Mouse (Mus musculus) MEL (cell line): ENCODE data around the gene Dera.

Experiments used
- BHLHE40 ChIP-seq: IDR thresholded peaks from 2 replicates; pipeline ENCODE4 v1.6.1; 2012; ENCODE audit warnings: low read depth, mild to moderate bottlenecking, inconsistent platforms, low read length, improper control_type of control experiment, borderline replicate concordance
- CTCF ChIP-seq, 3 experiments: IDR thresholded peaks in 2 of 3; conservative IDR thresholded peaks in 1 of 3; 2 replicates each; pipeline ENCODE4 v1.5.1; 2011 to 2012; ENCODE audit warnings: low read length in 3 of 3, low read depth in 2 of 3, mild to moderate bottlenecking in 2 of 3, improper control_type of control experiment in 1 of 3, inconsistent platforms in 1 of 3, mixed read lengths in 1 of 3, moderate library complexity in 1 of 3; ENCODE audit not compliant: control insufficient read depth in 1 of 3, insufficient read depth in 1 of 3, poor library complexity in 1 of 3, severe bottlenecking in 1 of 3
- E2F4 ChIP-seq: IDR thresholded peaks from 2 replicates; pipeline ENCODE4 v1.6.1; 2011; ENCODE audit warnings: low read depth, low read length, improper control_type of control experiment, borderline replicate concordance
- ETS1 ChIP-seq: IDR thresholded peaks from 2 replicates; pipeline ENCODE4 v1.6.1; 2012; ENCODE audit warnings: low read depth, mild to moderate bottlenecking, inconsistent platforms, low read length, improper control_type of control experiment, moderate library complexity
- GATA1 ChIP-seq: IDR thresholded peaks from 2 replicates; pipeline ENCODE4 v1.6.1; 2011; ENCODE audit warnings: low read depth, low read length, improper control_type of control experiment
- MAFK ChIP-seq: IDR thresholded peaks from 2 replicates; pipeline ENCODE4 v1.6.1; 2011; ENCODE audit warnings: low read depth, mild to moderate bottlenecking, low read length, improper control_type of control experiment, borderline replicate concordance
- POLR2A ChIP-seq, 2 experiments: IDR thresholded peaks; 2 replicates each; pipeline ENCODE4 v1.6.1; 2011 to 2012; ENCODE audit warnings: low read length in 2 of 2, mild to moderate bottlenecking in 2 of 2, control low read depth in 1 of 2, improper control_type of control experiment in 1 of 2, low read depth in 1 of 2, moderate library complexity in 1 of 2; ENCODE audit not compliant: control insufficient read depth in 1 of 2, insufficient read depth in 1 of 2, poor library complexity in 1 of 2
- POLR2AphosphoS2 ChIP-seq: IDR thresholded peaks from 2 replicates; pipeline ENCODE4 v1.6.1; 2011; ENCODE audit warnings: low read length, improper control_type of control experiment
- RAD21 ChIP-seq: IDR thresholded peaks from 2 replicates; pipeline ENCODE4 v1.6.1; 2011; ENCODE audit warnings: mild to moderate bottlenecking, low read depth, low read length, improper control_type of control experiment
- RCOR1 ChIP-seq: IDR thresholded peaks from 2 replicates; pipeline ENCODE4 v1.6.1; 2012; ENCODE audit warnings: low read depth, mild to moderate bottlenecking, inconsistent platforms, low read length, improper control_type of control experiment
- TBP ChIP-seq: IDR thresholded peaks from 2 replicates; pipeline ENCODE4 v1.8.0; 2011; ENCODE audit warnings: low read depth, low read length, improper control_type of control experiment

GRCm38 (mm10) chr6:137751551-137752274 is 2.6 kb upstream of the Dera start:
- TF ChIP-seq POLR2AphosphoS2 (no peak), CTCF (IDR thresholded peaks at IDR 0.05 in 2 of 3, conservative IDR thresholded peaks at IDR 0.05 in 1 of 3; ENCODE audit: control insufficient read depth in 1 of 3, insufficient read depth in 1 of 3, low read depth in 2 of 3, low read length in 3 of 3, poor library complexity in 1 of 3, severe bottlenecking in 1 of 3) (no peak), E2F4 (no peak), BHLHE40 (no peak), TBP (no peak), GATA1 (no peak), POLR2A (IDR thresholded peaks at IDR 0.05; ENCODE audit: control insufficient read depth in 1 of 2, insufficient read depth in 1 of 2, low read depth in 1 of 2, low read length in 2 of 2, poor library complexity in 1 of 2) (no peak), ETS1 (no peak), MAFK (no peak), RCOR1 (no peak), RAD21 (no peak)
